Mouse (Mus musculus) cerebellum, postnatal 14 days (tissue): ENCODE results near the gene Stk39.
A peak's percentile ranks its signal among the peaks of the same experiment; 100 is the strongest.
"Not testable (repeated sequence)": the region's sequence is repeated elsewhere in the genome, so short reads cannot be mapped to it uniquely, and the experiment has no call there.

Source experiments
- DNase-seq, 2 experiments: peaks; one replicate each; pipeline ENCODE4 v3.0.0; 2021; ENCODE audit warnings: mixed read lengths in 2 of 2

Stk39 gene

GRCm38 (mm10) chr2:68270836-68271235 lies 201.2 kb downstream of the Stk39 start:
- DNase-seq, result no peak

GRCm38 (mm10) chr2:68269646-68270045 lies 202.4 kb downstream of the Stk39 start:
- no peak for DNase-seq

DNA sequence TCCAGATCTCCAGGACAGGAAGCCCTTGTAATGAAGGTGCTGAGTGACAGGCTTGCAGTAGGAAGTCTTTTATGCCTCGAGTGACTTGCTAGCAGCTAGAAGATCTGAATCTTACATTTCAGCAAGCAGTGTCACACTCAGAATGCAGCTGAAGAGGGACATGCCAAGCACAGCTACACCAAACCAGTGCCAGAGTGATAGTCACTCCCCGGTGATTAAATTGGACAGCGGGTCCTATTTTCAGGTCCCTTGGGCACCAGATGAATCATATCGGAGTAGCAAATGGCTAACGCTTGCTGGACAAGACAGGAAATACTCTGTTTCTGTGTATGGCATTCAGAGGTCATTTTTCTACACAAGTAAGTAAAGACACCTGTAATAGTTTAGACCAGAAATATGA lies 207.2 kb downstream of the Stk39 start:
- no peak for DNase-seq

DNA sequence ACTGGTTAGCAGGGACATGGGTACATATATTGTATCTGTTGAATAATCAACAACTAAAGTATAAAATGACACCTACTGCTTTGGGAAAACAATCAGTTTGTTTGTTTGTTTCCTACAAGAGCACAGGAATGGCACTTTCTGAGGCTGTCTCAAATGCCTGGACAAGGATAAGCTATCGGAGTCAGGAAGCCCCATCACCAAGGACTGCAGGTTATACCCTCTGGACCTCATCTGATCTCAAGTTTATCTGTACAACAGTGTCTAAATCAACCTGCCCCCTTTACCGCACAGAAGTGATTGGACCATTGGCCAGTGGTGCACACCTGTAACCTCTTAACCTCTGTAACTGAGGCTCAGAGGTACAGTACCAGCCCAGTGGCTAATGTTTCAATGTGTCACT lies 211.2 kb downstream of the Stk39 start:
- no peak for DNase-seq

- DNase-seq, result no peak
These were observed 214.5 kb downstream of the Stk39 start for GRCm38 (mm10) chr2:68257571-68257970.

GRCm38 (mm10) chr2:68256472-68256871 lies 215.6 kb downstream of the Stk39 start:
- DNase-seq, result no peak

GRCm38 (mm10) chr2:68254756-68255155 lies 217.3 kb downstream of the Stk39 start:
- no peak for DNase-seq

GRCm38 (mm10) chr2:68253222-68253621 lies 218.8 kb downstream of the Stk39 start:
- no peak for DNase-seq

DNA sequence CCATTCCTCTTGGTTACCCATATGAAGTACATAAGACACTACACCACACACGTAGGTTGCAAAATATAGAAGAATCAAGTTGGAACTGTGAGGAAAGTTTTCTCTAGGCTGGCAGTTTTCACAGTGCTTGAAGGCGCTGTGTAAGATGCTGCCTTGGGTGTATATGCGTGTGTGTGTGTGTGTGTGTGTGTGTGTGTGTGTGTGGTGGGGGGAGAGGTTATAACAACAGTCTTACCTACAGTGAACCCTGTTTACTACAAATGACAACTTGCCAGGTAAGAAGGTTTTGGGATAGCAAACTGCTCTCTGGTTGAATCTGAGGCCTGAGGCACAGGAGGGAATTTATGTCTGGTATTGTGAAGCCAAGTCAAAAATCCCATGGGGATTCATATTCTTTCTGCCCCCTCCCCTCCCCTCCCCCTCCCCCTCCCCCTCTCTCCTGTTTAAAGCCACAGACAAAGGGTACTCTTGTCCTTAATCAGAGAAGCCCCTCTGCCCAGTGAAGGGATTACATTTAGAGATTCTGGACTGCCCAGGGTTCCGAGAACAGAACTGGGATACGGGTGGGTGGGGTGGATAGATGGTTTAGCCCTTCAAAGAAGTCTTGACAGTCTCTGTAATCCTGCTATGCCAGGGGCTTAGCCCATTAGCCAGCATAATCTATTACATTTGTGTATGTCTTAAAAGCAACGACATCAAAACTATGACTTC lies 219.9 kb downstream of the Stk39 start:
- no peak for DNase-seq

DNA sequence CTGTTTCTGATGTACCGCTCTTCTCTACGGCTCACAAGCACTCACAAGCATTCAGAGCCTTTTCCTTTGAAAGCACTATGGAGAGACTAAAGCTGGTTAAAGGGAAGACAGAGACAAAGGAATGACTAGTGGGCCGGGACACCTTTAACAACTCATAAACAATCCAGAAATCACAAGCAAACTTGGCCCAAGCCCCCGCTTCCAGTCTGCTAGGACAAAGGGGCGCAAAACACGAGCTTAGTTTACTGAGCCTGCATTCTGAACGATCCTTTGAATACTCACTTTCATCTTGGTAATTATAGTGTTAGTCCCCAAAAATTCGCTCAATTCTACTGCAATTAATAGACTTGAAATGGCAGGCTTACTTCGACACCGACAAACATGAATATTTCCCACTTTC lies 221.2 kb downstream of the Stk39 start:
- no peak for DNase-seq

GRCm38 (mm10) chr2:68249855-68250424 lies 222.1 kb downstream of the Stk39 start:
- no peak for DNase-seq

GRCm38 (mm10) chr2:68246284-68246683 lies 225.8 kb downstream of the Stk39 start:
- peak; percentile 11 to 19 for DNase-seq

GRCm38 (mm10) chr2:68244556-68244955 lies 227.5 kb downstream of the Stk39 start:
- no peak for DNase-seq

GRCm38 (mm10) chr2:68243879-68244553 lies 228.1 kb downstream of the Stk39 start:
- no peak for DNase-seq

DNA sequence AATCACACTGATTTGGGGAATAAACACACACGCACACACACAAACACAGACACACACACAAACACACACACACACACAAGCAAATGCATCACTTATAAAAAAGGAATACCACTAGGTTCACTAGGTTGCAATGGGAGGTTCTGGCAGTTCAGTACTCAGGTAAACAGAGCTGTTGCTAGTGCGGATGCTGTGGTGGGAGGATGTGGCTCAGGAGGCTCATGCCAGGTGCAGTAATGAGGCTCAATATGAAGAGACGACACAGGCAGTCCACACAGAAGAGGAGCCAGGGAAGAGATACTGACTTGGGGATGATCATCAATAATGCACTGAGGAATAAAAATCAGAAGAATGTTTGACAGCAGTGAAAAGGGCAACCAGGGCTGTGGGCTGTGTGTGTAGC lies 228.8 kb downstream of the Stk39 start:
- no peak for DNase-seq

GRCm38 (mm10) chr2:68242069-68242468 lies 230.0 kb downstream of the Stk39 start:
- DNase-seq, result no peak

DNA sequence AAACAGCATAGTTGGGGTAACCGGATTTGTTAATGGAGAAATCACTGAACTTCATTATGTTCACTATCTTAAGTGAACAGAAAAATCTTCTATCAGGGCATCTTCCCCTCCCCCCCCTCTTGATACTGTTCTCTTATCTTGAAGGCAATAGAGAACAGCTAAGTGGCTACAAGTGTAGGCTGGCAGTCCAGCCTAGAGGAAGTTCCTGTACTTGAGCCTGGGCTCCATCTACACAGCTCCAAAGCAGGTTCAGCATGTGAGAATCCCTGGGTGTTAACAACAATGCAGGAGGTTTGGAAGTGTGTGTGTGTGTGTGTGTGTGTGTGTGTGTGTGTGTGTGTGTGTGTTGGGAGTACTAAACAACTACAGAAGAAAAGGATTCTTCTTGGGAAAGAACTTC lies 230.4 kb downstream of the Stk39 start:
- no peak for DNase-seq

DNA sequence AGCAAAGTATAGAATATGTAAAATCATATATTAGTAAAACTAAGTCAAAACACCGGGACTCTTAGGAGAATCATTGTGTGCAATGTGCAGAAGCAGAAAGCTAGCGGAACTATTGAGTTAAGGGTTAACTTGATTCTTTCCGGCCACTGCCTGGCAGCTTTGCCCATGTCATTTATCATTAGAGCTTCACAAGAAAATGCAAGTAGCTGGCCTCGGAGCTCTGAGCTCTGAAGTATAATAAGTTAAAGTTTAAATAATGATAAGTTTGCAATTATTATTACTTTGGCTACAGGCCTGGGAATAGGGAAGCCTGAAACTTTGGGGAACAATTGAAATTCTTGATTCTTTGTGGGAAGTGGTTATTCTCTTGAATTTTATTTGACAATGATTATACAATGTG lies 232.7 kb downstream of the Stk39 start:
- not testable (repeated sequence) for DNase-seq

DNA sequence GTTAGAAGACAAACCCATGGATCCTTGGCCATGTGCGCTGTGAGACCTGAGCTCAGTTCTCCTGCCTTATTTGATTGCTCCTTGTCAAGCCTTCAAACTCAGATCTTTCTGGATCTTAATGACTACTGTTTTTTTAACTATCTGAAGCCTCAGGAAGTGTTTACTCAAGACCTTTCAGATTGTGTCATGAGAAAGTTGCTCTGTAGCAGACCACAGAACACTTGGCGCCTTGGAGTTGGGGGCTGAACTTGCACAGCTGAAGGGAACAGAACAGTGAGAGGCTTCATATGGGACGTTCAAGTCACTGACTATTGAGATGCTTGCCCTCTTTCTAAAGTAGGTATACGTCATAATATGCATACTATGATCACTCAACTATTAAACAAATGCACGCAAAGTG lies 239.1 kb downstream of the Stk39 start:
- no peak for DNase-seq

DNA sequence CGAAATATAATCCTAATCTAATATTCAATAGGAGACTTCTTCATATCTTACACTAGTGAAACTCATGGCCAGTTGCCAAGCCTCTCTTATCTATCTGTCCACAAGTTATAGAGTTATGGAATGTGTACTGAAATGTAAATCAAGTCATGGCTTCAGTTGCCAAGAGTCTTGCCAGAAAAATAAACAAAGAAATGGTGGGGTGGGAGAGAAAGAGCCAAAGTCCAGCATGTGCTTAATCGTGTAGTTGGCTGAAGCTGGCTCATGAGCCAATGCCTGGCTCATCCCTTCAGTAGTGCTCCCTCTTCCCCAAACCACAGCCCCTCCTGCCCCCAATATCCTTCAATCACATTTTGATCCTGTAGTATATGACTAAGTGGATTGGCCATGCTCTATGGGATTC lies 242.2 kb downstream of the Stk39 start:
- DNase-seq, result no peak

GRCm38 (mm10) chr2:68229081-68229480 lies 243.0 kb downstream of the Stk39 start:
- no peak for DNase-seq

DNA sequence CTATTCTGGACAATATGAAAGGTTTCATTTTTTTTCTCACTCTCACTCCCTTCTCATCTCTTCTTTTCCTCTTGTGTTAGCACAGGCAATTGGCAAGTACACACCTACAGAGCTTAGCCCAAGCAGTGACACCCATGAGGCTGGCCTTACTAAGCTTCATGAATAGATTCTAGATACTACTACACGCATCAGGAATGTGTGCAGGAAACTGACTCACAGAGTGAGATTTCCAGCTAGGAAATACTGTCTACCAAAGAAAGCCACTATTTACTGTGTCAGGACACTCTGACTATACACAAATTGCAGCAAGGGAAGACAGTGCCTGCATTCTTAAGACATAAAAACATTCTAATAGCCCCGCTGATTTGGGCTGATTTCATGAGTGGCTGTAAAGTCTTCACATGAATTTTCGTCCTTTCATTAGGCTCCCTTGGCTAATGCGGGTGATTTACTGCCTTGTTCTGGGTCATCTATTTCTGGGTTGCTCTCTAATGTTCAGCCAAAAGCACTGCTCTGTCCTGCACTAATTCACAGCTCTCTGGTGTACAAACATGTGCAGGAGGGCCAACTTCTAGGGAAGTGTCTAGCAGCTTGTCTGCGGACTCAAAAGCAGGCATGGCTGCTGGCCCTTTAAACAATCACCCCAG lies 249.7 kb downstream of the Stk39 start:
- no peak for DNase-seq

- DNase-seq, result no peak
These were observed 250.8 kb downstream of the Stk39 start for GRCm38 (mm10) chr2:68221226-68221625.

GRCm38 (mm10) chr2:68219823-68220222 lies 252.2 kb downstream of the Stk39 start:
- no peak for DNase-seq
